Mouse (Mus musculus): ENCODE measurements at regions not wholly inside any gene's neighbourhood (a gene's known extent, or its start where the extent isn't known, plus 50 kb on each side); places are given as distances from the start of the nearest gene placed in this dataset.

DNA sequence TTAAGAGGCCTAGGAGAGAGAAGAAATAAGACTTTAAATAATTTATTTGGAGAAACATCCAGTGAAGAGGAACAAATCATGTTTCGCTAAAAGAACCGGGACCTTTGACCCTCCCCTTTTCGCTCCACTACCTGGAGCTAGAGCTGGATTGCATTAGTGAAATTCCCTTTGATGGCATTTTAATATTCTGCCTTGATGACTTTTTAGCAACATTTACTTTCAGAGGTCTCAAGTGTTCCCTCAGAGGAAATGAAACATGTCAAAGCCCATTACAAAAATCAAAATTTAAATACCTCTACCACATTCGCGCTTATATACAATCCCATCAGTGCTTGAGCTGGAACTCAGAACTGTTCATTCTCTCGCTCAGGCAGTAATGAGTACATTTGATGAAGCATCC lies 297.0 kb upstream of the Gm10295 start:
- H3K4me3 ChIP-seq: no peak overlapping the region
- H3K4me1 ChIP-seq (replicated peaks): no peaks in the 10 kb centered on the region
- H3K27ac ChIP-seq (replicated peaks): no peak overlapping the region
- no peaks in the 10 kb centered on the region for H3K27me3 ChIP-seq
- 61% methylated on average over 6 of the region's 6 CpGs for WGBS
- H3K36me3 ChIP-seq: no peaks in the 10 kb centered on the region
- H3K4me2 ChIP-seq: no peak overlapping the region
- no peak overlapping the region for H3K9ac ChIP-seq
- H3K9me3 ChIP-seq: no peaks in the 10 kb centered on the region
- no peak for ATAC-seq (ENCODE audit: low FRiP score, low read depth)

DNA sequence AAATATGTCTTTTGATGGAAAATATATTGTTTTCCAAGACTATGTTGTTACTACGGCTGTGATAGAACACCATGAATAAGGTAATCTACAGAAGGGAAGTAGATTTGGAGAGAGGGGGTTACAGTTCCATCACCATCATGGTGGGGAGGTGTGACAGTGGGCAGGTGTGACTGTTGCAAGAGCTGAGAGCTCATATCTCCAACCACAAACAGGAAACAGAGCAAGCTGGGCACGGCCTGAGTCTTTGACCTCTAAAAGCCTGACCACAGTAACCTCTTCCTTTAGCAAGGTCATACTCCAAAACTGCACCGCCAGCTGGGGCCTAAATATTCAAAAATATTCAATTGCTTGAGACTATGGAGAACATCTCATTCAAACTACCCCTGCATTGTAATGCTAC lies 295.7 kb upstream of the Gm10295 start:
- no peak overlapping the region for H3K27ac ChIP-seq (replicated peaks)
- no peaks in the 10 kb centered on the region for H3K4me1 ChIP-seq (replicated peaks)
- no peaks in the 10 kb centered on the region for H3K36me3 ChIP-seq
- 90% methylated on average over 3 of the region's 3 CpGs for WGBS
- no peak overlapping the region for H3K4me2 ChIP-seq
- no peak for ATAC-seq (ENCODE audit: low FRiP score, low read depth)
- no peaks in the 10 kb centered on the region for H3K27me3 ChIP-seq
- H3K9me3 ChIP-seq: no peaks in the 10 kb centered on the region
- no peak overlapping the region for H3K4me3 ChIP-seq
- no peak overlapping the region for H3K9ac ChIP-seq

DNA sequence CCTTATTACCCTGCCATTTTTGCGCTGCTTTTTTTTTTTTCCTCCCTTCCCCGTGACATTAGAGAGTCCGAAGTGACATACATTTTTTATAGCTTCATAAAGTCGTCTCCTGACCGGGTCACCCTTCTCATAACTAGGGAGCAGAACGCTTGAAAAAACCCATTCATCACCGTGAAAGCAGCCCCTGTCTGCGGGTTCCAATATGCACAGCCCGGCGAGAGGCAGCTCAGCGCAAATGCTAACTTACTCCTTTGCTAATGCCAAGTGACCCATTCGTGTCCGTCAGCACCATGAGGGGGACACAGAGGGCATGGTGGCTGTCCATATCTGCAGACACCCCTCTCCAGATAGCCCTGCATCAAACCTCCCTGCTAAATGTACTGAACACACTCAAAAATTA lies 271.8 kb upstream of the Gm10295 start:
- 16% methylated on average over 13 of the region's 13 CpGs for WGBS
- Histone ChIP-seq H3K36me3 (no peaks in the 10 kb centered on the region), H3K27ac (replicated peaks) (no peak overlapping the region), H3K4me2 (peak overlapping the region; percentile 39), H3K4me3 (peak overlapping the region; percentile 24; the same call in 1 of the 2 replicates), H3K9me3 (no peaks in the 10 kb centered on the region), H3K27me3 (no peaks in the 10 kb centered on the region), H3K9ac (no peak overlapping the region), H3K4me1 (replicated peaks) (no peaks in the 10 kb centered on the region; the same call in 1 of the 2 replicates)
- peak; percentile 63; the same call in 1 of the 2 replicates for ATAC-seq (ENCODE audit: low FRiP score, low read depth)

DNA sequence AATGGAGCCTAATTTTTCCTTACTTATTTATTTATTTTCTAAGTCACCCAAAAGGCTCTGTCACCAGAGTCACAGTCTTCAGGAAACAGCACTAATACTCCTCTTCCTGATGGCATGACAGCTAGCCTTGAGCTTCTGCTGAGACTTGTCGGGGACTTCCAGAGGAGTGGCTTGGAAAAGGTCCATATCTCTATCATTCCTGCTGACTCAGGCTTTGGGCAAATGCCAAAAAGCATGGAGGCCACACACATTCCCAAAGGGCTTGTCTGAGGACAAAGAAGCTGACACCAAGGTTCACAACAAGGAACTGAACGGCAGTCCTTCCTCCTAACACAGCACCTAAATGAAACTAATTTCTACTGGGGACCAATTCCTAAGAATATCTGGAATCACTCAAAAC lies 251.9 kb upstream of the Gm10295 start:
- Histone ChIP-seq H3K27me3 (no peaks in the 10 kb centered on the region), H3K4me3 (no peak overlapping the region), H3K36me3 (no peaks in the 10 kb centered on the region), H3K9ac (no peak overlapping the region), H3K4me2 (no peak overlapping the region), H3K9me3 (no peaks in the 10 kb centered on the region), H3K4me1 (replicated peaks) (no peaks in the 10 kb centered on the region), H3K27ac (replicated peaks) (no peak overlapping the region)
- 52% methylated on average over 2 of the region's 2 CpGs for WGBS
- ATAC-seq (ENCODE audit: low FRiP score, low read depth): no peak

DNA sequence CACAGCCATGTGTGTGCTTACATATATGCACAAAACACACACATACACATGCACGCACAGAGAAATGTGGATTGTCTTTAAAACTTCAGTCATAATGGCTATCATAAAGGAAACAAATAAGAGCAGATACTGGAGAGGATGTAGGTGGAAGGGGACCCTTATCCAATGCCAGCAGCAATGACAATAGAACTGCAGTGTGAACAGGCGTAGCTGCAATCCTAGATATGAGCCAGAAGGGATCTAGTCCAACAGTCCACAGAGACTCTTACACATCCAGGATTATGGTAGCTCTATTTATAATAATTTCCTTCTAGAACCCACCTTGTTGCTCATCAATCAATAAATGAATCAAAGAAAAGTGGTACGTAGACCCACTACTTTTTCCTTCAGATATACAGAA lies 245.5 kb upstream of the Gm10295 start:
- no peaks in the 10 kb centered on the region for H3K9me3 ChIP-seq
- no peak for ATAC-seq (ENCODE audit: low FRiP score, low read depth)
- H3K36me3 ChIP-seq: no peaks in the 10 kb centered on the region
- H3K4me1 ChIP-seq (replicated peaks): no peaks in the 10 kb centered on the region
- 94% methylated on average over 3 of the region's 3 CpGs for WGBS
- H3K4me2 ChIP-seq: no peak overlapping the region
- no peak overlapping the region for H3K4me3 ChIP-seq
- no peak overlapping the region for H3K27ac ChIP-seq (replicated peaks)
- no peaks in the 10 kb centered on the region for H3K27me3 ChIP-seq
- H3K9ac ChIP-seq: no peak overlapping the region

DNA sequence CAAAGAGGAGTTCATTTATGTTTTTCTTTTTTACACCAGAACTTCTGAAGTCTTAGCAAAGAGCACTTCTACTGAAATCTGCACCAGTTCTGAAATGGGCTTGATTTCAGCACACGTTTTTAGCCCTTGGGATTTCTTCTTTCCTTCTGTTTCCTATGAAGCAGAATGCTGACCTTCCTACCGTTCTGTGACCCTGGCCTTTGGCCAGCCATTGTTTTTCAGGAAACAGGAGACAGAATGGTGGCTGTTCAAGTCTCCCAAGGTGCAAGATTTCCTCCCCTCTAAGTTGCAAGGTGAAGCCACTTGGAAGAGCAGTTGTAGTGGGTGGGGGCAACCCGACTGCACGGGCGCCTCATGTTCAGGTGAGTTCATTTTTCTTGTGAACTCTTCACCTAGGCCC lies 236.3 kb upstream of the Gm10295 start:
- Histone ChIP-seq H3K9ac (no peak overlapping the region), H3K4me2 (no peak overlapping the region), H3K4me1 (replicated peaks) (no peaks in the 10 kb centered on the region), H3K27ac (replicated peaks) (no peak overlapping the region), H3K27me3 (no peaks in the 10 kb centered on the region), H3K36me3 (no peaks in the 10 kb centered on the region), H3K9me3 (no peaks in the 10 kb centered on the region), H3K4me3 (no peak overlapping the region)
- ATAC-seq (ENCODE audit: low FRiP score, low read depth): no peak
- WGBS: 82% methylated on average over 5 of the region's 5 CpGs

DNA sequence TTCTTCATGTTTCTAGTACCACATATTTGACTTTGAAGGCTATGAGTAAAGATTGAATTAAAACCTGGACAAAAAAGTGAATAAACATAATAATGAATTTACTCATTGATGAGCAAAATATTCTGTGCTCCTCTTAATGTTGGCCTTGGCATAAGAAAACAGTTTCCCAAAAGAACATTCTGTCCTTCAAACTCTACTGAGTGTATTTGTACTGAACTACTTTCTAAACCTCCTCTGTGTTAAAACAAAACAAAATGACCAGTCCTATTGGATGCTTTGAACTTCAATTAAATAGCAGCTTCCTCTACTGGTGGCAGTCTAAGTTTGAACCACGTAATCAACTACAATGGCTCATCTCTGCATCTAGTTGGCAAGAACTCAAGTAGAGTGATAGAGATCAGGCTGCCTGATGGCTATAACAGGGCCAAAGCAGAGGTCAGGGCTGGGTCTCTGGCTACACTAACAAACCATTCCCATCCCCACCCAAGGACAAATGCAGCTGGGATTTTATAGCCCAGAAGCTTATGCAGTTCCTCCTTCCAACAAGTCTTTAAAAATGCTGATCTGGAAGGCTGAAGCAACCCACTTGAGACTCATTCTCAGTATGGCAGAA lies 232.3 kb upstream of the Gm10295 start:
- ATAC-seq (ENCODE audit: low FRiP score, low read depth): no peak
- Histone ChIP-seq H3K27ac (replicated peaks) (no peak overlapping the region), H3K4me2 (no peak overlapping the region), H3K9me3 (no peaks in the 10 kb centered on the region), H3K27me3 (no peaks in the 10 kb centered on the region), H3K4me1 (replicated peaks) (no peaks in the 10 kb centered on the region), H3K36me3 (no peaks in the 10 kb centered on the region), H3K4me3 (no peak overlapping the region), H3K9ac (no peak overlapping the region)
- WGBS: 51% methylated on average over 1 of the region's 1 CpGs

DNA sequence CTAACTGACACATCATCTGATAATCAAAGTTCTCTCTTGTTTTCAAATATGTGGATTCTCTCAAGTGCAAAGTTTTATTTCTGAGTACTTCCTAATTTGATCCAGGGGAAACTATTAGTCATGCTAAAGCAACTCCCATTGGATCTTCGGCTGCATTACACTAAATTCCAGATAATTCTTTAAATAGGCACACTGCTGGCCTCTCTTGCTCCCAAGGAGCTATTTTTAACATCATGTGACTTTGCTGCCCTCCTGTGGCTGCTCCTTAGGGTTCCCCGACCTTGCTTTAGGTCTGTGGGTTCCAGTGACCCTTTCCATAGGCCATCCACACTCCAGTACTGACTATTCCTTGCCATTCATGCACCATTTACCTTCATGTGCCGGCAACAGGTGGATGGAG lies 230.5 kb upstream of the Gm10295 start:
- Histone ChIP-seq H3K4me2 (no peak overlapping the region), H3K4me3 (no peak overlapping the region), H3K27ac (replicated peaks) (no peak overlapping the region), H3K4me1 (replicated peaks) (no peaks in the 10 kb centered on the region), H3K9ac (no peak overlapping the region), H3K9me3 (no peaks in the 10 kb centered on the region), H3K27me3 (no peaks in the 10 kb centered on the region), H3K36me3 (no peaks in the 10 kb centered on the region)
- no peak for ATAC-seq (ENCODE audit: low FRiP score, low read depth)
- 36% methylated on average over 3 of the region's 3 CpGs for WGBS

DNA sequence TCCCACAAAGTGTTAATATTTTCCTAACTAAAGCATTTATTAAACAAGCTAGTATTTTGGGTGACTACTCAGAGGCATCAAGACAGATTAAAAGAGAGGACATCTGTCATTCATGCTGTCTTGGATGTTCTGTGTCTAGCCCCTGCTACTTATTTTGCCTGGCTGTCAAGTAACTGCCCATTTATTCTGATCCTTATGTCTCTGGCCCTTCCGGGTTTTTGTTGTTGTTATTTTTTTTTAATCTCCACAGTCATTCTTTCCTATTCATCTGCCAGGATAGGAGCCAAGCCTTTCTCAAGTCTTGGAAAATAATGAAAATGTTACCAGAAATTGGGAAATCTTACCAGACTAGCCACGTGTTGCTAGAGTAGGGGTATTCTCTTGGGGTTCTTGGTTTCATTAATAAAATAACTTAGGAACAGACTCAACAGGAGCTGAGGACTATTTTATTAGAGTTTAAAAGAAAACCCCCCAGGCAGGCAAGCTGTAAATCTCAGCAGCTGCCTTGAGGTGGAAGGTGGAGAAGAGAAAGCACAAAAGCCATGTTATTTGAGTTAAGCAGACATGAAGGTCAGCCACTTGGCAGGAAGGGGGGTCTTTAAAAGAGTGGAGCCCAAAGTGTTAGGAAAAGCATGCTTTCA lies 209.1 kb upstream of the Gm10295 start:
- Histone ChIP-seq H3K4me2 (no peak overlapping the region), H3K4me3 (no peak overlapping the region), H3K9ac (no peak overlapping the region), H3K9me3 (no peaks in the 10 kb centered on the region), H3K27me3 (no peaks in the 10 kb centered on the region), H3K27ac (replicated peaks) (no peak overlapping the region), H3K36me3 (no peaks in the 10 kb centered on the region), H3K4me1 (replicated peaks) (no peaks in the 10 kb centered on the region)
- WGBS: 57% methylated on average over 2 of the region's 2 CpGs
- no peak for ATAC-seq (ENCODE audit: low FRiP score, low read depth)

DNA sequence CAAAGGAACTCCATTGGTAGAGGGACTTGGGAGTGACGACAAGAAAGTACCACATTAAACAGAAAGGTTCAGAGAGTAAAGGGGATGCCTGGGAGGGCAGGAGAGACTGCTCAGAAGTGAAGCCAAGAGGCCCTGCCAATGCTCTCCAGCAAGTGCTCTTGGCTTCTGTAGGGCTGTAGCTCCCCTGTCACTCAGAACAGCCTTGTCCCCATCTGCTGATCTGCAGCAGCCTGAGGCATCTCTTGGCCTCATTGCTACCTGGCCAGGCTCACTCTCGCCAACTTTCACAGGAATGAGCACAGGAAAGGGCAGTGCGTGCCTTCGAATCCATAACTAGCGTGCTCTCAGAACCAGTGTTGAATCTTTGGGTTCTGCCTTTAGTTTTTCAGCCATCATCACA lies 205.2 kb upstream of the Gm10295 start:
- no peaks in the 10 kb centered on the region for H3K4me1 ChIP-seq (replicated peaks)
- no peaks in the 10 kb centered on the region for H3K27me3 ChIP-seq
- H3K4me2 ChIP-seq: no peak overlapping the region
- H3K36me3 ChIP-seq: no peaks in the 10 kb centered on the region
- H3K9me3 ChIP-seq: no peaks in the 10 kb centered on the region
- H3K4me3 ChIP-seq: no peak overlapping the region
- no peak overlapping the region for H3K27ac ChIP-seq (replicated peaks)
- 86% methylated on average over 5 of the region's 5 CpGs for WGBS
- no peak overlapping the region for H3K9ac ChIP-seq
- ATAC-seq (ENCODE audit: low FRiP score, low read depth): no peak

DNA sequence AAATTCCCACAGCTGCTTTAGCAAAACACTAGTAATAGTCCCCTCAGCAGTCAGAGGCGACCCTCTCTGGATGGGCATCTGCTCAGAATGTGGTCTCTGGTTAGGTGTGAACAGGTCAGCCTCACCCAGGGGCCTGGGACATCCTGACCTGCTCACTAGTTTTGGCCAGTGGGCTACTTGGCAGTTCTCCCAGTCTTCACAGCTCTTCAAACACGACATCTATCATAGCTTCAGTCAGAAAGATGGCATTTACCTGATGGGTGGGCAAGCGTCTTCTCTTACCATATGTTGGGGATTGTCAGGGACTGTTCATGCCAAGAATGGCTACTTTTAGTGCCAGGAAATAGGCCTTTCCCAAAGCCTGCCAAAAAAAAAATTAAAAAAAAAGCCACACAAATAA lies 204.2 kb upstream of the Gm10295 start:
- H3K27ac ChIP-seq (replicated peaks): no peak overlapping the region
- H3K4me2 ChIP-seq: no peak overlapping the region
- H3K27me3 ChIP-seq: no peaks in the 10 kb centered on the region
- H3K36me3 ChIP-seq: no peaks in the 10 kb centered on the region
- no peak overlapping the region for H3K9ac ChIP-seq
- H3K4me1 ChIP-seq (replicated peaks): no peaks in the 10 kb centered on the region
- WGBS: 80% methylated on average over 3 of the region's 3 CpGs
- H3K4me3 ChIP-seq: no peak overlapping the region
- ATAC-seq (ENCODE audit: low FRiP score, low read depth): no peak
- H3K9me3 ChIP-seq: no peaks in the 10 kb centered on the region

DNA sequence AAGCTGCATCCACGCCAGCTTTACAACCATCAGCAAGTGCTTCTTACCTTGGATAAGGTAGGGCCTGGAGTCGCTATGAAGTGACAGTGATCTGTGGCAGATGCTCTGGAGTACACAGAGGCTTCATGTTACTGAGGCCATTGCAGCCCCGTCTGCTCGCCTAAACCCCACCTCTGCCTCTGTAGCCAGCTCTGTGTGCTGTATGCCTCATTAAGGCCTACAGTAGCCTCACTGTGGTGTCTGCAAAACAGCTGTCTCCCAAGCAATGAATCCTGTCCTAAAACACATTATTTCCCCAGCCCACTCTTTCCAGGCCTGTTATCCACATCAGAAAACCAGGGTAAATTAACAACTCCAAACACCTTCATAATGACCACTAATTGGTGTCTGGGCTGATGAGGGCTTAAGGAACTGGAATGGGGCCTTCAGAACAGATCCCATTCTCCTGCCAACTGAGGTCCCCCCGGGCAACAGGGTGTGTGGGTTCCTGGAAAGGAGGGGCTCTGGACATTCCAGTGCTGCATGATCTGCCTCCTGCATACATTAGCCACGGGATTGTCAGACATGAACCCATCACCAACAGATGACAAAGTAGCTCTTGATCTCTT lies 195.4 kb upstream of the Gm10295 start:
- Histone ChIP-seq H3K27me3 (no peaks in the 10 kb centered on the region), H3K9ac (no peak overlapping the region), H3K36me3 (no peaks in the 10 kb centered on the region), H3K4me2 (no peak overlapping the region), H3K9me3 (no peaks in the 10 kb centered on the region), H3K27ac (replicated peaks) (no peak overlapping the region), H3K4me3 (no peak overlapping the region), H3K4me1 (replicated peaks) (no peaks in the 10 kb centered on the region)
- no peak for ATAC-seq (ENCODE audit: low FRiP score, low read depth)
- WGBS: 75% methylated on average over 6 of the region's 6 CpGs

DNA sequence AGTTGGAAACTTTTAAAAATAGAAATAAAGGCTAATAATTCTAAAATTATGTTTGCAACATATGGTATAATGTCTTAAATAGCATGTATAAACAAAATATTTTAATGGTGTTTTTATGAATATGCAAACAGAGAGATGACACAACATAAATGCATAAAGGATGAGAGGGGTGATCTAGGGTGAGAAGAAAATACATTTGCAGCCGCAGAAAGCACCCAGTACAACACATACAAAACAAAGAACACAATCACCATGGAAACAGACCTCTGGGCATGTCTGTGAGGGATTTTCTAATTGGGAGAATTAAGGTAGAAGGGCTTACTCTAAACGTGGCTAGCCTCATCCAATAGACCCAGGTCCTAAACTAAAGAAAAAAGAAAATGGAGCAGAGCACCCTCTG lies 190.2 kb upstream of the Gm10295 start:
- Histone ChIP-seq H3K27me3 (no peaks in the 10 kb centered on the region), H3K27ac (replicated peaks) (no peak overlapping the region), H3K9me3 (no peaks in the 10 kb centered on the region), H3K4me1 (replicated peaks) (no peaks in the 10 kb centered on the region), H3K36me3 (no peaks in the 10 kb centered on the region), H3K9ac (no peak overlapping the region), H3K4me2 (no peak overlapping the region), H3K4me3 (no peak overlapping the region)
- 27% methylated on average over 2 of the region's 2 CpGs for WGBS
- no peak for ATAC-seq (ENCODE audit: low FRiP score, low read depth)

Data from hindbrain, embryonic 15.5 days (tissue).